Mouse (Mus musculus) CH12.LX (cell line): ENCODE measurements at regions not wholly inside any gene's neighbourhood (a gene's known extent, or its start where the extent isn't known, plus 50 kb on each side); places are given as distances from the start of the nearest gene placed in this dataset.

ENCODE experiments used
- DNase-seq: peaks from one replicate; pipeline ENCODE4 v3.0.0-alpha.2; 2013; ENCODE audit errors: extremely low read depth
- H3K27ac ChIP-seq: 2 replicates; pipeline ENCODE4 v1.5.1; 2012; ENCODE audit warnings: low read depth, mild to moderate bottlenecking, control low read depth, moderate library complexity; ENCODE audit not compliant: insufficient read depth
- H3K27me3 ChIP-seq: replicated peaks from 2 replicates; pipeline ENCODE3; 2012; ENCODE audit warnings: inconsistent platforms
- H3K36me3 ChIP-seq, 2 experiments: replicated peaks in 1 of 2; 2 replicates each; pipeline versions ENCODE3 to v1.6.1; 2012; ENCODE audit warnings: inconsistent platforms in 1 of 2, low read length in 1 of 2, mild to moderate bottlenecking in 1 of 2, mixed read lengths in 1 of 2, moderate library complexity in 1 of 2; ENCODE audit not compliant: control insufficient read depth in 1 of 2, insufficient read depth in 1 of 2
- H3K4me1 ChIP-seq, 2 experiments: 2 replicates each; pipeline ENCODE4 v1.6.1; 2012; ENCODE audit warnings: inconsistent platforms in 1 of 2, moderate library complexity in 1 of 2; ENCODE audit not compliant: insufficient read depth in 2 of 2, control insufficient read depth in 1 of 2
- H3K4me2 ChIP-seq: 2 replicates; pipeline ENCODE4 v1.6.1; 2012; ENCODE audit warnings: low read depth, mild to moderate bottlenecking, control low read depth; ENCODE audit not compliant: poor library complexity, insufficient read depth, severe bottlenecking
- H3K4me3 ChIP-seq, 3 experiments: fragments of 150-350 bp in 1 of 3; sonication (generic) in 1 of 3; replicated peaks in 1 of 3; 2 replicates each; pipeline versions ENCODE3 to v1.5.1; 2011 to 2012; ENCODE audit warnings: low read depth in 2 of 3, low read length in 2 of 3, mild to moderate bottlenecking in 2 of 3, moderate library complexity in 2 of 3, control low read depth in 1 of 3, improper control_type of control experiment in 1 of 3, inconsistent platforms in 1 of 3, mixed read lengths in 1 of 3; ENCODE audit not compliant: poor library complexity in 1 of 3
- H3K79me2 ChIP-seq: replicated peaks from 2 replicates; pipeline ENCODE4 v1.6.1; 2012; ENCODE audit warnings: mild to moderate bottlenecking, moderate library complexity; ENCODE audit not compliant: control insufficient read depth, poor library complexity, insufficient read depth, severe bottlenecking; ENCODE audit errors: extremely low read depth
- H3K9ac ChIP-seq: 2 replicates; pipeline ENCODE4 v1.6.1; 2012; ENCODE audit warnings: low read depth, mild to moderate bottlenecking, control low read depth, moderate library complexity; ENCODE audit not compliant: insufficient read depth
- H3K9me3 ChIP-seq: replicated peaks from 2 replicates; pipeline ENCODE3; 2012; ENCODE audit warnings: low read length, inconsistent platforms, mixed read lengths
- BHLHE40 ChIP-seq: IDR thresholded peaks from 2 replicates; pipeline ENCODE4 v1.6.1; 2011; ENCODE audit warnings: mild to moderate bottlenecking, low read depth, low read length, improper control_type of control experiment
- CTCF ChIP-seq, 2 experiments: IDR thresholded peaks in 1 of 2; conservative IDR thresholded peaks in 1 of 2; 2 replicates each; pipeline ENCODE4 v1.5.1; 2011 to 2012; ENCODE audit warnings: low read depth in 2 of 2, low read length in 2 of 2, improper control_type of control experiment in 1 of 2, inconsistent platforms in 1 of 2, mild to moderate bottlenecking in 1 of 2, moderate library complexity in 1 of 2
- E2F4 ChIP-seq: IDR thresholded peaks from 2 replicates; pipeline ENCODE4 v1.6.1; 2011; ENCODE audit warnings: low read depth, low read length, improper control_type of control experiment; ENCODE audit not compliant: insufficient replicate concordance
- ELF1 ChIP-seq: IDR thresholded peaks from 2 replicates; pipeline ENCODE4 v1.6.1; 2014; ENCODE audit warnings: low read depth, mild to moderate bottlenecking, inconsistent platforms, low read length, improper control_type of control experiment
- EP300 ChIP-seq: IDR thresholded peaks from 2 replicates; pipeline ENCODE4 v1.6.1; 2011; ENCODE audit warnings: low read length, improper control_type of control experiment
- ETS1 ChIP-seq: conservative IDR thresholded peaks from 2 replicates; pipeline ENCODE4 v1.6.1; 2012; ENCODE audit warnings: low read depth, mild to moderate bottlenecking, inconsistent platforms, low read length, improper control_type of control experiment, moderate library complexity
- JUN ChIP-seq: IDR thresholded peaks from 2 replicates; pipeline ENCODE4 v1.6.1; 2011; ENCODE audit warnings: low read depth, mild to moderate bottlenecking, low read length, improper control_type of control experiment, moderate library complexity; ENCODE audit not compliant: insufficient read depth
- MAZ ChIP-seq: IDR thresholded peaks from 2 replicates; pipeline ENCODE4 v1.6.1; 2012; ENCODE audit warnings: low read depth, mild to moderate bottlenecking, inconsistent platforms, low read length, improper control_type of control experiment, moderate library complexity
- NELFE ChIP-seq: IDR thresholded peaks from 2 replicates; pipeline ENCODE4 v1.6.1; 2011; ENCODE audit warnings: low read depth, low read length, improper control_type of control experiment
- POLR2A ChIP-seq: IDR thresholded peaks from 2 replicates; pipeline ENCODE4 v1.6.1; 2011; ENCODE audit warnings: low read depth, mild to moderate bottlenecking, improper control_type of control experiment, low read length
- RAD21 ChIP-seq: IDR thresholded peaks from 2 replicates; pipeline ENCODE4 v1.6.1; 2011; ENCODE audit warnings: low read depth, mild to moderate bottlenecking, low read length, improper control_type of control experiment, moderate library complexity
- RCOR1 ChIP-seq: conservative IDR thresholded peaks from 2 replicates; pipeline ENCODE4 v1.6.1; 2012; ENCODE audit warnings: low read depth, mild to moderate bottlenecking, inconsistent platforms, low read length, improper control_type of control experiment
- SMC3 ChIP-seq: IDR thresholded peaks from 2 replicates; pipeline ENCODE4 v1.6.1; 2011; ENCODE audit warnings: low read depth, low read length, improper control_type of control experiment
- TBP ChIP-seq: conservative IDR thresholded peaks from 2 replicates; pipeline ENCODE4 v1.6.1; 2011; ENCODE audit warnings: low read depth, low read length, improper control_type of control experiment
- TCF12 ChIP-seq: IDR thresholded peaks from 2 replicates; pipeline ENCODE4 v1.6.1; 2014; ENCODE audit warnings: low read depth, mild to moderate bottlenecking, inconsistent platforms, low read length, improper control_type of control experiment
- UBTF ChIP-seq: IDR thresholded peaks from 2 replicates; pipeline ENCODE4 v1.6.1; 2012; ENCODE audit warnings: low read depth, mild to moderate bottlenecking, inconsistent platforms, low read length, improper control_type of control experiment, moderate library complexity
- USF1 ChIP-seq: IDR thresholded peaks from 2 replicates; pipeline ENCODE4 v1.6.1; 2014; ENCODE audit warnings: low read depth, mild to moderate bottlenecking, inconsistent platforms, low read length, improper control_type of control experiment
- dilution Hi-C: fragments of 300-500 bp; cut with MboI; formaldehyde crosslinking; loops from 2 replicates; pipeline ENCODE4 v1.14.3; 2020; ENCODE audit warnings: low sequenced_read_pairs; ENCODE audit not compliant: extremely low pct_unique_long_range_greater_than_20kb, extremely low pct_ligation_motif_present
- in situ Hi-C: fragments of 300-500 bp; cut with MboI; formaldehyde crosslinking; loops from 3 replicates; pipeline ENCODE4 v1.14.3; 2019; ENCODE audit warnings: low sequenced_read_pairs, low pct_ligation_motif_present, low pct_unique_long_range_greater_than_20kb, mixed read lengths

DNA sequence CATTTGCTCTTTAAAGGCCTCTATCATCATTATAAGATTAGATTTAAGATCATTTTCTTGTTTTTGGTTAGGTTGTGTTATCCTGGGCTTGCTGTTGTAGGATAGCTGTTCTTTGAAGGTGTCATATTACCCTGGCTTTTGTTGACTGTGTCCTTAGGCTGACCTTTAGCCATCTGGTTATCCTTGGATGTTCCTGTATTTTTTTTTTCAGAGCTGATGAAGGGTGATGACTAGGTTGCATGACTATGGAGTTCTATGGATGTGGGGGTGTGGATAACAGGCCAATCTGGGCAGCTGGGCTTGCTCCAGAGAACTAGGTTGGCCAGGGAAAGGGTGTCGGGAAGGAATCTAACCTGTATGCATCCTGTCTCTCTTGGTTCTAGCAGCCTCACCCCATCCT, 74.2 kb downstream of the Dmrta1 start:
- in situ Hi-C loops, result no loop called here
- TF ChIP-seq SMC3 (no peak), ETS1 (no peak), USF1 (no peak), POLR2A (no peak), E2F4 (no peak), JUN (no peak), UBTF (no peak), RAD21 (no peak), TBP (no peak), ELF1 (no peak), TCF12 (no peak), EP300 (no peak), RCOR1 (no peak), NELFE (no peak), BHLHE40 (no peak), MAZ (no peak)
- H3K4me2 ChIP-seq, result no peak overlapping the region
- no peaks in the 10 kb centered on the region for H3K4me1 ChIP-seq
- no peak overlapping the region for H3K4me3 ChIP-seq
- peaks cover 4% of the 10 kb centered on the region for H3K27me3 ChIP-seq
- no peak overlapping the region for H3K27ac ChIP-seq
- no peak for DNase-seq
- dilution Hi-C loops, result no loop called here
- H3K36me3 ChIP-seq, result no peaks in the 10 kb centered on the region
- H3K9me3 ChIP-seq, result no peaks in the 10 kb centered on the region
- no peak overlapping the region for H3K9ac ChIP-seq
- no peaks in the 10 kb centered on the region for H3K79me2 ChIP-seq

DNA sequence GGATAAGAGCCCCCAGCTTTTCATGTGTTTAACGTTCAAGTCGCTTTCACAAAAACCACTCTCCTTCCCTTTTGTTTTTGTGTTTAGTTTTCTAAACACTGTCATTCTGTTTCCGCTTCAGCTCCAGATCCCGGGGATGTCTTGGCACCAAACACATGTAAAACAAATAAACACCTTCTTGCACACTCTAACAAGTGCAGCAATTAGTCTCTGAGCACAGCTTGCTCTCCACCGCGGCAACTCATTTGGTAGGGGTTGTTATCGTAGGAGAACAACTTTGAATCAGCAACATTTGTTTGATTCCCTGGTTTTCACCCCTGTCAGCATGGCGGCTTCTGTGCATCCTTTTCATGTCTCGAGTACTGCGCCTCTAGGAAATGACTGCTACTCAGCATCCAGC, 97.0 kb downstream of the Dmrta1 start:
- Histone ChIP-seq H3K36me3 (no peaks in the 10 kb centered on the region), H3K9ac (no peak overlapping the region), H3K79me2 (no peaks in the 10 kb centered on the region), H3K4me3 (no peak overlapping the region), H3K27me3 (peaks cover 8% of the 10 kb centered on the region), H3K4me2 (no peak overlapping the region), H3K4me1 (no peaks in the 10 kb centered on the region), H3K27ac (no peak overlapping the region), H3K9me3 (no peaks in the 10 kb centered on the region)
- DNase-seq, result no peak
- TF ChIP-seq CTCF (conservative IDR thresholded peaks at IDR 0.05 in 1 of 2, IDR thresholded peaks at IDR 0.05 in 1 of 2; ENCODE audit: low read depth in 2 of 2, low read length in 2 of 2), result no peak
- TF ChIP-seq EP300, result no peak
- dilution Hi-C loops, result no loop called here
- in situ Hi-C loops, result no loop called here
